Mouse (Mus musculus): ENCODE measurements at regions not wholly inside any gene's neighbourhood (a gene's known extent, or its start where the extent isn't known, plus 50 kb on each side); places are given as distances from the start of the nearest gene placed in this dataset.

GRCm38 (mm10) chr13:37290636-37291035 is 54.4 kb upstream of the Ly86 start:
- H3K9me3 ChIP-seq (ENCODE audit: control insufficient read depth, low read length), result no peaks in the 10 kb centered on the region
- no peak overlapping the region for H3K27ac ChIP-seq (ENCODE audit: low read depth, low read length)
- no peak overlapping the region for H3K4me2 ChIP-seq (ENCODE audit: low read depth)
- 54% methylated on average over 2 of the region's 2 CpGs for WGBS
- ATAC-seq (ENCODE audit: insufficient read depth, low FRiP score, low TSS enrichment), result no peak
- no peaks in the 10 kb centered on the region for H3K4me1 ChIP-seq (ENCODE audit: control insufficient read depth, insufficient read depth, low read length)
- no peaks in the 10 kb centered on the region for H3K27me3 ChIP-seq (ENCODE audit: control insufficient read depth, insufficient read depth, low read length)
- H3K4me3 ChIP-seq (ENCODE audit: low read depth, low read length), result no peak overlapping the region
- H3K36me3 ChIP-seq (ENCODE audit: control insufficient read depth, insufficient read depth, low read length), result no peaks in the 10 kb centered on the region
- no peak for DNase-seq (ENCODE audit: low spot score)
- no peak overlapping the region for H3K9ac ChIP-seq (ENCODE audit: low read length)

GRCm38 (mm10) chr13:37288993-37289392 is 56.0 kb upstream of the Ly86 start:
- no peak overlapping the region for H3K9ac ChIP-seq (ENCODE audit: low read length)
- no peaks in the 10 kb centered on the region for H3K4me1 ChIP-seq (ENCODE audit: control insufficient read depth, insufficient read depth, low read length)
- H3K4me3 ChIP-seq (ENCODE audit: low read depth, low read length), result no peak overlapping the region
- no peak overlapping the region for H3K4me2 ChIP-seq (ENCODE audit: low read depth)
- no peak for DNase-seq (ENCODE audit: low spot score)
- 69% methylated on average over 1 of the region's 1 CpGs for WGBS
- H3K9me3 ChIP-seq (ENCODE audit: control insufficient read depth, low read length), result no peaks in the 10 kb centered on the region
- no peaks in the 10 kb centered on the region for H3K36me3 ChIP-seq (ENCODE audit: control insufficient read depth, insufficient read depth, low read length)
- H3K27ac ChIP-seq (ENCODE audit: low read depth, low read length), result no peak overlapping the region
- no peaks in the 10 kb centered on the region for H3K27me3 ChIP-seq (ENCODE audit: control insufficient read depth, insufficient read depth, low read length)
- ATAC-seq (ENCODE audit: insufficient read depth, low FRiP score, low TSS enrichment), result no peak

- Histone ChIP-seq H3K9me3 (ENCODE audit: control insufficient read depth, low read length) (no peaks in the 10 kb centered on the region), H3K4me2 (ENCODE audit: low read depth) (no peak overlapping the region), H3K27ac (ENCODE audit: low read depth, low read length) (no peak overlapping the region), H3K4me1 (ENCODE audit: control insufficient read depth, insufficient read depth, low read length) (no peaks in the 10 kb centered on the region), H3K27me3 (ENCODE audit: control insufficient read depth, insufficient read depth, low read length) (no peaks in the 10 kb centered on the region), H3K36me3 (ENCODE audit: control insufficient read depth, insufficient read depth, low read length) (no peaks in the 10 kb centered on the region), H3K4me3 (ENCODE audit: low read depth, low read length) (no peak overlapping the region), H3K9ac (ENCODE audit: low read length) (no peak overlapping the region)
- DNase-seq (ENCODE audit: low spot score) (no peak), ATAC-seq (ENCODE audit: insufficient read depth, low FRiP score, low TSS enrichment) (no peak)
- 85% methylated on average over 5 of the region's 5 CpGs for WGBS
Measured at GRCm38 (mm10) chr13:37282515-37282914, 62.5 kb upstream of the Ly86 start.

- Histone ChIP-seq H3K27ac (ENCODE audit: low read depth, low read length) (no peak overlapping the region), H3K4me3 (ENCODE audit: low read depth, low read length) (no peak overlapping the region), H3K9me3 (ENCODE audit: control insufficient read depth, low read length) (no peaks in the 10 kb centered on the region), H3K27me3 (ENCODE audit: control insufficient read depth, insufficient read depth, low read length) (no peaks in the 10 kb centered on the region), H3K4me2 (ENCODE audit: low read depth) (no peak overlapping the region), H3K36me3 (ENCODE audit: control insufficient read depth, insufficient read depth, low read length) (no peaks in the 10 kb centered on the region), H3K9ac (ENCODE audit: low read length) (no peak overlapping the region), H3K4me1 (ENCODE audit: control insufficient read depth, insufficient read depth, low read length) (no peaks in the 10 kb centered on the region)
- DNase-seq (ENCODE audit: low spot score) (no peak), ATAC-seq (ENCODE audit: insufficient read depth, low FRiP score, low TSS enrichment) (no peak)
- WGBS, result 91% methylated on average over 8 of the region's 8 CpGs
Measured at GRCm38 (mm10) chr13:37279078-37279789, 65.8 kb upstream of the Ly86 start.

- 60% methylated on average over 14 of the region's 14 CpGs for WGBS
- Histone ChIP-seq H3K27ac (ENCODE audit: low read depth, low read length) (no peak overlapping the region), H3K27me3 (ENCODE audit: control insufficient read depth, insufficient read depth, low read length) (no peaks in the 10 kb centered on the region), H3K9me3 (ENCODE audit: control insufficient read depth, low read length) (no peaks in the 10 kb centered on the region), H3K4me3 (ENCODE audit: low read depth, low read length) (no peak overlapping the region), H3K36me3 (ENCODE audit: control insufficient read depth, insufficient read depth, low read length) (no peaks in the 10 kb centered on the region), H3K4me1 (ENCODE audit: control insufficient read depth, insufficient read depth, low read length) (no peaks in the 10 kb centered on the region), H3K9ac (ENCODE audit: low read length) (no peak overlapping the region), H3K4me2 (ENCODE audit: low read depth) (no peak overlapping the region)
- ATAC-seq (ENCODE audit: insufficient read depth, low FRiP score, low TSS enrichment) (no peak), DNase-seq (ENCODE audit: low spot score) (no peak)
Measured at GRCm38 (mm10) chr13:37249581-37250461, 95.2 kb upstream of the Ly86 start.

- no peak overlapping the region for H3K9ac ChIP-seq (ENCODE audit: low read length)
- DNase-seq (ENCODE audit: low spot score) (no peak), ATAC-seq (ENCODE audit: insufficient read depth, low FRiP score, low TSS enrichment) (no peak)
- H3K4me3 ChIP-seq (ENCODE audit: low read depth, low read length), result no peak overlapping the region
- H3K9me3 ChIP-seq (ENCODE audit: control insufficient read depth, low read length), result no peaks in the 10 kb centered on the region
- H3K4me1 ChIP-seq (ENCODE audit: control insufficient read depth, insufficient read depth, low read length), result no peaks in the 10 kb centered on the region
- no peaks in the 10 kb centered on the region for H3K36me3 ChIP-seq (ENCODE audit: control insufficient read depth, insufficient read depth, low read length)
- H3K27me3 ChIP-seq (ENCODE audit: control insufficient read depth, insufficient read depth, low read length), result no peaks in the 10 kb centered on the region
- WGBS, result 87% methylated on average over 1 of the region's 1 CpGs
- no peak overlapping the region for H3K27ac ChIP-seq (ENCODE audit: low read depth, low read length)
- H3K4me2 ChIP-seq (ENCODE audit: low read depth), result no peak overlapping the region
Measured at GRCm38 (mm10) chr13:37248741-37249140, 96.3 kb upstream of the Ly86 start.

GRCm38 (mm10) chr13:37240048-37240447 is 105.0 kb upstream of the Ly86 start:
- no peak overlapping the region for H3K9ac ChIP-seq (ENCODE audit: low read length)
- H3K27ac ChIP-seq (ENCODE audit: low read depth, low read length), result no peak overlapping the region
- H3K4me2 ChIP-seq (ENCODE audit: low read depth), result no peak overlapping the region
- no peaks in the 10 kb centered on the region for H3K36me3 ChIP-seq (ENCODE audit: control insufficient read depth, insufficient read depth, low read length)
- no peak overlapping the region for H3K4me3 ChIP-seq (ENCODE audit: low read depth, low read length)
- no peaks in the 10 kb centered on the region for H3K9me3 ChIP-seq (ENCODE audit: control insufficient read depth, low read length)
- no peak for DNase-seq (ENCODE audit: low spot score)
- H3K27me3 ChIP-seq (ENCODE audit: control insufficient read depth, insufficient read depth, low read length), result no peaks in the 10 kb centered on the region
- H3K4me1 ChIP-seq (ENCODE audit: control insufficient read depth, insufficient read depth, low read length), result no peaks in the 10 kb centered on the region
- WGBS, result 91% methylated on average over 5 of the region's 5 CpGs
- ATAC-seq (ENCODE audit: insufficient read depth, low FRiP score, low TSS enrichment), result no peak

- no peaks in the 10 kb centered on the region for H3K36me3 ChIP-seq (ENCODE audit: control insufficient read depth, insufficient read depth, low read length)
- 94% methylated on average over 3 of the region's 3 CpGs for WGBS
- H3K4me3 ChIP-seq (ENCODE audit: low read depth, low read length), result no peak overlapping the region
- H3K27ac ChIP-seq (ENCODE audit: low read depth, low read length), result no peak overlapping the region
- H3K9me3 ChIP-seq (ENCODE audit: control insufficient read depth, low read length), result no peaks in the 10 kb centered on the region
- H3K9ac ChIP-seq (ENCODE audit: low read length), result no peak overlapping the region
- ATAC-seq (ENCODE audit: insufficient read depth, low FRiP score, low TSS enrichment) (no peak), DNase-seq (ENCODE audit: low spot score) (no peak)
- H3K4me1 ChIP-seq (ENCODE audit: control insufficient read depth, insufficient read depth, low read length), result no peaks in the 10 kb centered on the region
- H3K4me2 ChIP-seq (ENCODE audit: low read depth), result no peak overlapping the region
- no peaks in the 10 kb centered on the region for H3K27me3 ChIP-seq (ENCODE audit: control insufficient read depth, insufficient read depth, low read length)
Measured at GRCm38 (mm10) chr13:37237285-37237684, 107.7 kb upstream of the Ly86 start.

GRCm38 (mm10) chr13:37225834-37226233 is 119.2 kb upstream of the Ly86 start:
- no peak overlapping the region for H3K27ac ChIP-seq (ENCODE audit: low read depth, low read length)
- DNase-seq (ENCODE audit: low spot score) (no peak), ATAC-seq (ENCODE audit: insufficient read depth, low FRiP score, low TSS enrichment) (no peak)
- H3K4me1 ChIP-seq (ENCODE audit: control insufficient read depth, insufficient read depth, low read length), result no peaks in the 10 kb centered on the region
- 92% methylated on average over 1 of the region's 1 CpGs for WGBS
- no peaks in the 10 kb centered on the region for H3K9me3 ChIP-seq (ENCODE audit: control insufficient read depth, low read length)
- H3K4me2 ChIP-seq (ENCODE audit: low read depth), result no peak overlapping the region
- no peaks in the 10 kb centered on the region for H3K27me3 ChIP-seq (ENCODE audit: control insufficient read depth, insufficient read depth, low read length)
- no peak overlapping the region for H3K9ac ChIP-seq (ENCODE audit: low read length)
- no peaks in the 10 kb centered on the region for H3K36me3 ChIP-seq (ENCODE audit: control insufficient read depth, insufficient read depth, low read length)
- H3K4me3 ChIP-seq (ENCODE audit: low read depth, low read length), result no peak overlapping the region
